Mouse (Mus musculus) neural tube, embryonic 11.5 days (tissue): Measurements from ENCODE around the gene Lrp11. TPM values are rescaled to one million over a fixed set of nuclear protein-coding genes. Genes with fewer than 3 reads are reported as not detected.

ENCODE experiments used
- ATAC-seq: fragments of 200-750 bp; cut with Nextera tagmentation; 2 replicates; pipeline ENCODE4 v1.8.0; 2017; ENCODE audit warnings: moderate number of reproducible peaks, mild to moderate bottlenecking, moderate TSS enrichment, moderate library complexity; ENCODE audit not compliant: insufficient read depth, low FRiP score, low TSS enrichment
- DNase-seq: peaks from one replicate; pipeline ENCODE4 v3.0.0-alpha.2; 2015; ENCODE audit warnings: low spot score
- H3K27ac ChIP-seq: fragments of 300-500 bp; sonication (generic); 2 replicates; pipeline ENCODE4 v1.5.1; 2014; ENCODE audit warnings: low read depth, mild to moderate bottlenecking, low read length
- H3K27me3 ChIP-seq: fragments of 300-500 bp; sonication (generic); 2 replicates; pipeline ENCODE4 v1.6.1; 2014; ENCODE audit warnings: mild to moderate bottlenecking, low read length, mixed read lengths; ENCODE audit not compliant: control insufficient read depth, insufficient read depth
- H3K36me3 ChIP-seq: fragments of 300-500 bp; sonication (generic); 2 replicates; pipeline ENCODE4 v1.6.1; 2014; ENCODE audit warnings: mild to moderate bottlenecking, low read length, moderate library complexity, mixed read lengths; ENCODE audit not compliant: control insufficient read depth, insufficient read depth
- H3K4me1 ChIP-seq: fragments of 300-500 bp; sonication (generic); 2 replicates; pipeline ENCODE4 v1.6.1; 2014; ENCODE audit warnings: low read length, mixed read lengths; ENCODE audit not compliant: control insufficient read depth, insufficient read depth
- H3K4me2 ChIP-seq: fragments of 300-500 bp; sonication (generic); 2 replicates; pipeline ENCODE4 v1.6.1; 2014; ENCODE audit warnings: low read depth, mild to moderate bottlenecking, moderate library complexity
- H3K4me3 ChIP-seq: fragments of 300-500 bp; sonication (generic); 2 replicates; pipeline ENCODE4 v1.5.1; 2014; ENCODE audit warnings: low read depth, low read length
- H3K9ac ChIP-seq: fragments of 300-500 bp; sonication (generic); 2 replicates; pipeline ENCODE4 v1.6.1; 2014; ENCODE audit warnings: mild to moderate bottlenecking, low read length
- H3K9me3 ChIP-seq: fragments of 300-500 bp; sonication (generic); 2 replicates; pipeline ENCODE4 v1.6.1; 2016; ENCODE audit warnings: low read length; ENCODE audit not compliant: control insufficient read depth
- WGBS: fragments of 180-500 bp; shearing (Covaris S2); extraction: QIAGEN DNeasy Blood & Tissue Kit; methylation state at CpG from one replicate; pipeline ENCODE4 v1.1.7; 2014; 5-methylcytosine and 5-hydroxymethylcytosine counted together
- polyA plus RNA-seq: library from polyadenylated mRNA; unstranded; fragments of >200 nt; fragmentation: Nextera tagmentation; extraction: Ambion mirVana; gene quantifications from 2 replicates; pipeline ENCODE4 v1.2.1, GENCODE M21; 2014

Lrp11 gene
- polyA plus RNA-seq, 1 experiment from 2014 or later: 11.5 TPM

DNA sequence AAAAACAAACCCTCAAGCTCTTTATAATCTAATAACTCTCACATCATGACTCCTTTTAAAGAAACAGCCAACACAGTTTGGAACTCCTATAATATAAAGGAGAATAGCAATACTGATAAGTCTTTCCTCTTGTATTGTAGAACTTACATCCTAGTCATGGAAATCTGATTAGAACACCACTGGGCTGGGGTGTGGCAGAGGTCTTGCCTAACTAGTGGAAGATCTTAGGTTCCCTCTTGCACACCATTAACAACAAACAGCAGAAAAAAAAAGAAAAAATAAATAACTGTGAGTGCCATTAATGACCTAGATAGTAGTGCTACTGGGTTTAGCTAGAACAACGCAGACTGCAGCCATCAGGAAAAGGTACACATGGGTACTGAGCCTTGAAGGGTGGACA lies 75.3 kb downstream of the Lrp11 start:
- Histone ChIP-seq H3K4me1 (peaks cover 4% of the 10 kb centered on the region), H3K4me2 (no peak overlapping the region), H3K9ac (no peak overlapping the region), H3K27me3 (no peaks in the 10 kb centered on the region), H3K9me3 (no peaks in the 10 kb centered on the region), H3K27ac (no peak overlapping the region), H3K36me3 (no peaks in the 10 kb centered on the region), H3K4me3 (no peak overlapping the region)
- ATAC-seq: no peak
- WGBS: 90% methylated on average over 1 of the region's 1 CpGs
- DNase-seq: no peak

DNA sequence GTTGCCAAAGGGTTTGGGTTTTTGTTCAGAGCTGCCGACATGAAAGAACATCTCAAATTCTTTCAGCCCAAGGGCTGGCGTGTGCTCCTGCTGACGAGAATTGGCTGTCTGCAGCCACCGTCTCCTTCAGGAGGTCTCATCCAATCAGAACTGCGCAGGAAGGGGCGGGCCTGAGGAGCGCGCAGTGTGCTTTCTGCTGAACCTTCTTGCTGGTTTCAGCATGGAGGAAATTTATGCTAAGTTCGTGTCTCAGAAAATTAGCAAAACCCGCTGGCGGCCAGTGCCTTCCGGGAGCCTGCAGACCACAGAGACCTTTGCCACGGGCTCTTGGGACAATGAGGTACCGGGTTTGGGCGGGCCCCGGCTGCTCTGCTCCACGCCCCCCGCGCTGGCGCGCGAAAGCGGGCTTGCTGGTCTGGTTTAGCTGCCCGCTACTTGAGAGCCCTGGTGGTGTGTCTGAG lies 77.8 kb downstream of the Lrp11 start, which contains the start of gene Nup43:
Gene Nup43 (plus strand): TSS at position 162 of the 461 bp plus-strand sequence.
- ATAC-seq: peak; percentile 79
- Histone ChIP-seq H3K27ac (peak within 1 kb of the TSS; percentile 20; the same call in 1 of the 2 replicates), H3K4me1 (peaks cover 4% of the 10 kb centered on the region), H3K9ac (peak within 1 kb of the TSS; percentile 70), H3K4me3 (peak within 1 kb of the TSS; percentile 78), H3K9me3 (no peaks in the 10 kb centered on the region), H3K36me3 (no peaks in the 10 kb centered on the region), H3K27me3 (no peaks in the 10 kb centered on the region), H3K4me2 (peak within 1 kb of the TSS; percentile 46)
- WGBS: under 1% methylated on average over 24 of the region's 24 CpGs
- DNase-seq: peak; percentile 93

DNA sequence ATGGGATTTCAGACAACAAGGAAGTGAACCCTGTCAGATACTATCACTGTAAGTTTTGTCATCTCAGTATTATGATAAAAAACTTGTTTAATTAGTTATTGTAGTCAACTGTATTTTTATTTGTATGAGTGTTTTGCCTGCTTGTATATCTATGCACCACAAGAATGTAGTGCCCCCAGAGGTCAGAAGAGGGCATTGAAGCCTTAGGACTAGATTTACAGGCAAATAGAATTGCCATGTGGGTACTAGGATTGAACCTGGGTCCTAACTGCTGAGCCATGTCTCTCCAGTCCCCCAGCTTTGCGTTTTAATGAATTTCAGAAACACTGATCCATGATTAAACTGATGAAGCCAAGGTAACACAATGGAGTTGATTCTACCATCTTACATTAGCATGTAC lies 84.1 kb downstream of the Lrp11 start:
- Histone ChIP-seq H3K4me3 (no peak overlapping the region), H3K4me1 (no peaks in the 10 kb centered on the region), H3K27me3 (no peaks in the 10 kb centered on the region), H3K36me3 (peaks cover 2% of the 10 kb centered on the region; the same call in 1 of the 2 replicates), H3K9ac (no peak overlapping the region), H3K27ac (no peak overlapping the region), H3K4me2 (no peak overlapping the region), H3K9me3 (no peaks in the 10 kb centered on the region)
- 80% methylated on average over 1 of the region's 1 CpGs for WGBS
- ATAC-seq: no peak
- no peak for DNase-seq

Other genes with a start within 250 kb of the Lrp11 start
- gene Ulbp1, start 116.2 kb upstream of the Lrp11 start, polyA plus RNA-seq: 1.1 and 1.5 TPM in 2 replicates
- 57.3 and 66.2 TPM in 2 replicates for gene Nup43, start 77.7 kb downstream of the Lrp11 start, polyA plus RNA-seq
- gene Pcmt1, start 91.3 kb downstream of the Lrp11 start, polyA plus RNA-seq: 145 TPM in 2 replicates
- 14.2 and 16.8 TPM in 2 replicates for gene Lats1, start 91.4 kb downstream of the Lrp11 start, polyA plus RNA-seq
- 67.3 and 68.2 TPM in 2 replicates for gene Katna1, start 136.2 kb downstream of the Lrp11 start, polyA plus RNA-seq
- gene Ginm1, start 203.0 kb downstream of the Lrp11 start, polyA plus RNA-seq: 45.4 and 50.7 TPM in 2 replicates
- gene Ppil4, start 203.1 kb downstream of the Lrp11 start, polyA plus RNA-seq: 48.5 and 51.6 TPM in 2 replicates
- 0.12 and 0.19 TPM in 2 replicates for gene Zc3h12d, start 242.7 kb downstream of the Lrp11 start, polyA plus RNA-seq